Mouse (Mus musculus) small intestine, adult 2 months (tissue): Measurements from ENCODE around the gene Olfr149.

ENCODE experiments used
- CTCF ChIP-seq: fragments of 200-500 bp; IDR thresholded peaks from 2 replicates; pipeline ENCODE4 v1.5.1; 2012; ENCODE audit warnings: low read depth, mild to moderate bottlenecking, control low read depth, inconsistent platforms, low read length, moderate library complexity, mixed read lengths; ENCODE audit not compliant: insufficient replicate concordance, insufficient read length; ENCODE audit errors: extremely low read depth
- POLR2A ChIP-seq: fragments of 200-500 bp; IDR thresholded peaks from 2 replicates; pipeline ENCODE4 v1.6.1; 2012; ENCODE audit warnings: low read depth, mild to moderate bottlenecking, control low read depth, inconsistent platforms, low read length, moderate library complexity

DNA sequence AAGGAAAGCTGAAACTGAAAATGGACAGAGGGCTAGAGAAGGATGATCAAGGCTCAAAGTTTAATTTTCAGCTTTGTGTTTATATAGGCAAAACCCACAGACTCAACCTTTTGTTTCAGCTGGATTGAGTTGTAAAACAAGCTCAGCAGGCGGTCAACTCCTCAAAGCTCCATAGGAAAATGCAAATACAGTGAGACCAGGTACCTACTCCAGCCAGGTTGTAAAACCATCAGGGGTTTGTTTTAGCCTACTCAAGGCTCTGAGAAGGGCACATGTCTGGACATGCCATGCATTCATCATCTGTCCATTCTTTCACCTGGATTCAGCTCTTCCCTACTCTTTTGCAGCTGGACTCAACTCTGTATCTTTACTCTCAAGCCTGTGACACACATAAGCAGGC lies 33.8 kb upstream of the Olfr149 start:
- TF ChIP-seq CTCF (no peak), POLR2A (no peak)
